Mouse (Mus musculus) ES-E14 (cell line): ENCODE data around the gene Rbfox2.

Source experiments
- CHD2 ChIP-seq: IDR thresholded peaks from 2 replicates; pipeline ENCODE4 v1.6.1; 2014; ENCODE audit warnings: mild to moderate bottlenecking, low read depth, low read length, inconsistent platforms
- HCFC1 ChIP-seq: IDR thresholded peaks from 2 replicates; pipeline ENCODE4 v1.6.1; 2012; ENCODE audit warnings: low read length, inconsistent platforms, borderline replicate concordance; ENCODE audit not compliant: insufficient read depth
- MAFK ChIP-seq: IDR thresholded peaks from 2 replicates; pipeline ENCODE4 v1.6.1; 2014; ENCODE audit warnings: mild to moderate bottlenecking, low read depth, low read length, inconsistent platforms; ENCODE audit not compliant: insufficient read depth
- ZC3H11A ChIP-seq: IDR thresholded peaks from 2 replicates; pipeline ENCODE4 v1.6.1; 2012; ENCODE audit warnings: low read depth, mild to moderate bottlenecking, inconsistent platforms, low read length, borderline replicate concordance
- ZNF384 ChIP-seq: IDR thresholded peaks from 2 replicates; pipeline ENCODE4 v1.6.1; 2012; ENCODE audit warnings: low read depth, low read length, inconsistent platforms

DNA sequence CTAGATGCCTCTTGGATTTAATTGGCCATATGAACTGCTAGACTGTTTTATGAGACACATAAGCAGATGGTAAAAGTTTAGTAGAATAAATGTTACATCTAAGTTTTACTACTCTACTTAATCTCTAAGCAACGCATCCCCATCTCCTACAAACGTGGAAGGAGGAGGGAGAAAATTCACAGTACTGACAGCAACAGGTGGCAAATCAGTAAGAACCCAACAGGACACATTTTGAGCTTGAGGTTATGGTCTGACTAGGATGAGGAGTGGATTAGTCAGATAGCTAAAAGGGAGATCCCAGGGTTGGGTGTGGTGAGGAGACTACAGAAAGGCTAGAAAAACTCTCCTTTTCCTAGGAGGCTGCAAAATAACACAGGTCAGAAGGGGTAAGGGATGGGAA lies 179.1 kb downstream of the Rbfox2 start:
- TF ChIP-seq MAFK (no peak), HCFC1 (no peak), CHD2 (no peak), ZNF384 (no peak), ZC3H11A (no peak)
